Mouse (Mus musculus) forebrain, embryonic 14.5 days (tissue): Measurements from ENCODE around the gene Btbd1. TPM values are rescaled to one million over a fixed set of nuclear protein-coding genes. Genes with fewer than 3 reads are reported as not detected.
A peak's percentile ranks its signal among the peaks of the same experiment; 100 is the strongest.

Experiments used
- ATAC-seq: fragments of 200-750 bp; cut with Nextera tagmentation; 2 replicates; pipeline ENCODE4 v1.8.0; 2017; ENCODE audit warnings: mild to moderate bottlenecking, moderate library complexity
- DNase-seq: peaks from one replicate; pipeline ENCODE4 v3.0.0-alpha.2; 2015; ENCODE audit warnings: low spot score
- H3K27ac ChIP-seq: fragments of 300-500 bp; sonication (generic); 2 replicates; pipeline ENCODE4 v1.5.1; 2014; ENCODE audit warnings: low read depth, mild to moderate bottlenecking, control low read depth, low read length, moderate library complexity
- H3K27me3 ChIP-seq: fragments of 300-500 bp; sonication (generic); replicated peaks from 2 replicates; pipeline ENCODE4 v1.6.1; 2014; ENCODE audit warnings: low read length, control low read depth, mixed read lengths; ENCODE audit not compliant: control insufficient read depth, insufficient read depth
- H3K36me3 ChIP-seq: fragments of 300-500 bp; sonication (generic); 2 replicates; pipeline ENCODE4 v1.6.1; 2014; ENCODE audit warnings: low read length, control low read depth; ENCODE audit not compliant: control insufficient read depth, insufficient read depth
- H3K4me1 ChIP-seq: fragments of 300-500 bp; sonication (generic); 2 replicates; pipeline ENCODE4 v1.6.1; 2014; ENCODE audit warnings: antibody characterized with exemption, low read length, control low read depth; ENCODE audit not compliant: control insufficient read depth, insufficient read depth
- H3K4me2 ChIP-seq: fragments of 300-500 bp; sonication (generic); 2 replicates; pipeline ENCODE4 v1.6.1; 2014; ENCODE audit warnings: mild to moderate bottlenecking, control low read depth, low read length
- H3K4me3 ChIP-seq: fragments of 300-500 bp; sonication (generic); 2 replicates; pipeline ENCODE4 v1.5.1; 2014; ENCODE audit warnings: low read depth, low read length, control low read depth
- H3K9ac ChIP-seq: fragments of 300-500 bp; sonication (generic); 2 replicates; pipeline ENCODE4 v1.6.1; 2014; ENCODE audit warnings: mild to moderate bottlenecking, low read length, control low read depth, moderate library complexity
- H3K9me3 ChIP-seq: fragments of 300-500 bp; sonication (generic); replicated peaks from 2 replicates; pipeline ENCODE4 v1.6.1; 2016; ENCODE audit warnings: low read length, control low read depth, mixed read lengths; ENCODE audit not compliant: control insufficient read depth
- WGBS: fragments of 180-500 bp; shearing (Covaris S2); extraction: QIAGEN DNeasy Blood & Tissue Kit; methylation state at CpG from one replicate; pipeline ENCODE4 v1.1.7; 2014; 5-methylcytosine and 5-hydroxymethylcytosine counted together
- polyA plus RNA-seq: library from polyadenylated mRNA; unstranded; fragments of >200 nt; fragmentation: Nextera tagmentation; extraction: Ambion mirVana; gene quantifications from 2 replicates; pipeline ENCODE4 v1.2.1, GENCODE M21; 2014

The Btbd1 gene
- polyA plus RNA-seq, 1 experiment from 2014 or later, result 114 TPM

GRCm38 (mm10) chr7:81855694-81856093 is 26.5 kb upstream of the Btbd1 start, which contains the start of gene Gm10160:
Gene Gm10160, minus strand, starts transcription at chr7:81855794.
- WGBS, result 61% methylated on average over 1 of the region's 1 CpGs
- DNase-seq (no peak), ATAC-seq (no peak)
- Histone ChIP-seq H3K27me3 (0 out of 2 replicates have a peak, but pooled peaks cover 2% of the 10 kb centered on the region), H3K9me3 (no peaks in the 10 kb centered on the region), H3K4me1 (peaks cover 16% of the 10 kb centered on the region; the same call in 1 of the 2 replicates), H3K36me3 (no peaks in the 10 kb centered on the region), H3K27ac (no peak within 1 kb of the TSS), H3K4me3 (no peak within 1 kb of the TSS), H3K9ac (no peak within 1 kb of the TSS), H3K4me2 (no peak within 1 kb of the TSS)

- Histone ChIP-seq H3K27me3 (0 out of 2 replicates have a peak, but pooled peaks cover 2% of the 10 kb centered on the region), H3K4me1 (peaks cover 13% of the 10 kb centered on the region; the same call in 1 of the 2 replicates), H3K9ac (no peak overlapping the region), H3K4me2 (no peak overlapping the region), H3K27ac (no peak overlapping the region), H3K9me3 (no peaks in the 10 kb centered on the region), H3K36me3 (no peaks in the 10 kb centered on the region), H3K4me3 (no peak overlapping the region)
- ATAC-seq (no peak), DNase-seq (peak; percentile 12)
- 66% methylated on average over 8 of the region's 8 CpGs for WGBS
Measured at GRCm38 (mm10) chr7:81854568-81855307, 25.5 kb upstream of the Btbd1 start.

- no peak for ATAC-seq
- WGBS, result 80% methylated on average over 3 of the region's 3 CpGs
- H3K27me3 ChIP-seq, result no peaks in the 10 kb centered on the region
Measured at GRCm38 (mm10) chr7:81851706-81852105, 22.5 kb upstream of the Btbd1 start.

GRCm38 (mm10) chr7:81850171-81850570 is 20.9 kb upstream of the Btbd1 start:
- ATAC-seq (no peak), DNase-seq (no peak)
- Histone ChIP-seq H3K4me1 (0 out of 2 replicates have a peak, but pooled peaks cover 5% of the 10 kb centered on the region), H3K9ac (no peak overlapping the region), H3K4me3 (no peak overlapping the region), H3K27me3 (no peaks in the 10 kb centered on the region), H3K9me3 (no peaks in the 10 kb centered on the region), H3K36me3 (no peaks in the 10 kb centered on the region), H3K4me2 (no peak overlapping the region), H3K27ac (no peak overlapping the region)
- WGBS, result 86% methylated on average over 6 of the region's 6 CpGs

More at GRCm38 (mm10) chr7:81851706-81852105, 22.5 kb upstream of the Btbd1 start:
- Histone ChIP-seq H3K36me3 (no peaks in the 10 kb centered on the region), H3K9ac (no peak overlapping the region), H3K4me3 (no peak overlapping the region), H3K27ac (no peak overlapping the region), H3K4me2 (no peak overlapping the region), H3K9me3 (no peaks in the 10 kb centered on the region), H3K4me1 (0 out of 2 replicates have a peak, but pooled peaks cover 5% of the 10 kb centered on the region)
- DNase-seq, result no peak

- Histone ChIP-seq H3K36me3 (no peaks in the 10 kb centered on the region), H3K9me3 (no peaks in the 10 kb centered on the region), H3K27ac (no peak overlapping the region), H3K4me1 (0 out of 2 replicates have a peak, but pooled peaks cover 2% of the 10 kb centered on the region), H3K9ac (no peak overlapping the region), H3K4me3 (no peak overlapping the region), H3K27me3 (no peaks in the 10 kb centered on the region), H3K4me2 (no peak overlapping the region)
- DNase-seq (no peak), ATAC-seq (no peak)
- 95% methylated on average over 7 of the region's 7 CpGs for WGBS
Measured at GRCm38 (mm10) chr7:81849633-81850032, 20.4 kb upstream of the Btbd1 start.

GRCm38 (mm10) chr7:81849214-81849613 is 20.0 kb upstream of the Btbd1 start:
- H3K4me1 ChIP-seq, result no peaks in the 10 kb centered on the region
- no peak for ATAC-seq
- WGBS, result 95% methylated on average over 5 of the region's 5 CpGs
- no peaks in the 10 kb centered on the region for H3K9me3 ChIP-seq
- DNase-seq, result no peak
- no peak overlapping the region for H3K27ac ChIP-seq
- no peaks in the 10 kb centered on the region for H3K27me3 ChIP-seq
- H3K36me3 ChIP-seq, result no peaks in the 10 kb centered on the region
- no peak overlapping the region for H3K9ac ChIP-seq
- no peak overlapping the region for H3K4me2 ChIP-seq
- H3K4me3 ChIP-seq, result no peak overlapping the region

GRCm38 (mm10) chr7:81847777-81848176 is 18.5 kb upstream of the Btbd1 start:
- Histone ChIP-seq H3K4me1 (no peaks in the 10 kb centered on the region), H3K27me3 (no peaks in the 10 kb centered on the region), H3K9ac (no peak overlapping the region), H3K9me3 (no peaks in the 10 kb centered on the region), H3K27ac (no peak overlapping the region), H3K4me2 (no peak overlapping the region), H3K4me3 (no peak overlapping the region), H3K36me3 (no peaks in the 10 kb centered on the region)
- peak; percentile 71; the same call in 1 of the 2 replicates for ATAC-seq
- DNase-seq, result peak; percentile 63
- 5% methylated on average over 4 of the region's 4 CpGs for WGBS

- no peak overlapping the region for H3K9ac ChIP-seq
- DNase-seq, result peak; percentile 30
- H3K9me3 ChIP-seq, result no peaks in the 10 kb centered on the region
- no peak overlapping the region for H3K4me3 ChIP-seq
- WGBS, result 32% methylated on average over 8 of the region's 8 CpGs
- H3K27me3 ChIP-seq, result no peaks in the 10 kb centered on the region
- no peaks in the 10 kb centered on the region for H3K36me3 ChIP-seq
- ATAC-seq, result no peak
- no peak overlapping the region for H3K27ac ChIP-seq
- no peak overlapping the region for H3K4me2 ChIP-seq
- H3K4me1 ChIP-seq, result no peaks in the 10 kb centered on the region
Measured at GRCm38 (mm10) chr7:81847010-81847409, 17.8 kb upstream of the Btbd1 start.

GRCm38 (mm10) chr7:81846008-81846407 is 16.8 kb upstream of the Btbd1 start:
- Histone ChIP-seq H3K9me3 (no peaks in the 10 kb centered on the region), H3K27me3 (no peaks in the 10 kb centered on the region), H3K4me2 (no peak overlapping the region), H3K27ac (no peak overlapping the region), H3K4me3 (no peak overlapping the region), H3K9ac (no peak overlapping the region), H3K4me1 (no peaks in the 10 kb centered on the region), H3K36me3 (no peaks in the 10 kb centered on the region)
- ATAC-seq (no peak), DNase-seq (no peak)
- 91% methylated on average over 8 of the region's 8 CpGs for WGBS
